Mouse (Mus musculus): Measurements from ENCODE around the gene Ipcef1.
"Not testable (repeated sequence)": the region's sequence is repeated elsewhere in the genome, so short reads cannot be mapped to it uniquely, and the experiment has no call there.

The Ipcef1 gene

GRCm38 (mm10) chr10:7035547-7035946 lies 16.7 kb downstream of the Ipcef1 start:
- DNase-seq (ENCODE audit: low spot score in 2 of 2): no peak

GRCm38 (mm10) chr10:7033459-7033858 lies 18.8 kb downstream of the Ipcef1 start:
- no peak for DNase-seq (ENCODE audit: low spot score in 2 of 2)

GRCm38 (mm10) chr10:7025028-7025427 lies 27.2 kb downstream of the Ipcef1 start:
- DNase-seq (ENCODE audit: low spot score in 2 of 2): no peak

- no peak for DNase-seq (ENCODE audit: low spot score in 2 of 2)
Measured at GRCm38 (mm10) chr10:7020551-7020950, 31.7 kb downstream of the Ipcef1 start.

- no peak for DNase-seq (ENCODE audit: low spot score in 2 of 2)
Measured at GRCm38 (mm10) chr10:7019781-7020386, 32.4 kb downstream of the Ipcef1 start.

- no peak for DNase-seq (ENCODE audit: low spot score in 2 of 2)
Measured at GRCm38 (mm10) chr10:7015199-7015598, 37.1 kb downstream of the Ipcef1 start.

- DNase-seq (ENCODE audit: low spot score in 2 of 2): no peak
Measured at GRCm38 (mm10) chr10:7010543-7010942, 41.7 kb downstream of the Ipcef1 start.

GRCm38 (mm10) chr10:7004980-7005538 lies 47.2 kb downstream of the Ipcef1 start:
- DNase-seq (ENCODE audit: low spot score in 2 of 2): no peak

GRCm38 (mm10) chr10:7003898-7004297 lies 48.4 kb downstream of the Ipcef1 start:
- not testable (repeated sequence) for DNase-seq (ENCODE audit: low spot score in 2 of 2)

- no peak for DNase-seq (ENCODE audit: low spot score in 2 of 2)
Measured at GRCm38 (mm10) chr10:6999355-6999754, 52.9 kb downstream of the Ipcef1 start.

- no peak for DNase-seq (ENCODE audit: low spot score in 2 of 2)
Measured at GRCm38 (mm10) chr10:6998576-6999250, 53.6 kb downstream of the Ipcef1 start.

- no peak for DNase-seq (ENCODE audit: low spot score in 2 of 2)
Measured at GRCm38 (mm10) chr10:6996895-6997294, 55.4 kb downstream of the Ipcef1 start.

GRCm38 (mm10) chr10:6988555-6988954 lies 63.7 kb downstream of the Ipcef1 start:
- no peak for DNase-seq (ENCODE audit: low spot score in 2 of 2)

- DNase-seq (ENCODE audit: low spot score in 2 of 2): no peak
Measured at GRCm38 (mm10) chr10:6987399-6988098, 64.7 kb downstream of the Ipcef1 start.

- DNase-seq (ENCODE audit: low spot score in 2 of 2): no peak
Measured at GRCm38 (mm10) chr10:6986246-6986645, 66.0 kb downstream of the Ipcef1 start.

GRCm38 (mm10) chr10:6983431-6983830 lies 68.8 kb downstream of the Ipcef1 start:
- DNase-seq (ENCODE audit: low spot score in 2 of 2): no peak

- no peak for DNase-seq (ENCODE audit: low spot score in 2 of 2)
Measured at GRCm38 (mm10) chr10:6982751-6983151, 69.5 kb downstream of the Ipcef1 start.

- no peak for DNase-seq (ENCODE audit: low spot score in 2 of 2)
Measured at GRCm38 (mm10) chr10:6980236-6980635, 72.0 kb downstream of the Ipcef1 start.

GRCm38 (mm10) chr10:6979789-6980188 lies 72.5 kb downstream of the Ipcef1 start:
- no peak for DNase-seq (ENCODE audit: low spot score in 2 of 2)

- no peak for DNase-seq (ENCODE audit: low spot score in 2 of 2)
Measured at GRCm38 (mm10) chr10:6979216-6979615, 73.1 kb downstream of the Ipcef1 start.

GRCm38 (mm10) chr10:6978733-6979132 lies 73.5 kb downstream of the Ipcef1 start:
- DNase-seq (ENCODE audit: low spot score in 2 of 2): no peak

GRCm38 (mm10) chr10:6977843-6978242 lies 74.4 kb downstream of the Ipcef1 start:
- no peak for DNase-seq (ENCODE audit: low spot score in 2 of 2)

- no peak for DNase-seq (ENCODE audit: low spot score in 2 of 2)
Measured at GRCm38 (mm10) chr10:6968334-6968733, 83.9 kb downstream of the Ipcef1 start.

Data from spleen, postnatal 4 days (tissue).